Mouse (Mus musculus) adrenal gland, adult (tissue): Measurements from ENCODE around the gene Klf8.
A peak's percentile ranks its signal among the peaks of the same experiment; 100 is the strongest.
"Not testable (repeated sequence)": the region's sequence is repeated elsewhere in the genome, so short reads cannot be mapped to it uniquely, and the experiment has no call there.

Experiments
- DNase-seq, 2 experiments: peaks; one replicate each; pipeline ENCODE4 v3.0.0; 2022 to 2023; ENCODE audit warnings: low spot score in 1 of 2; ENCODE audit not compliant: inconsistent age in 2 of 2

Gene Klf8

GRCm38 (mm10) chrX:153237304-153237919 lies at the start of gene Klf8:
TSS of gene Klf8 (plus strand) at chrX:153237466.
- no peak for DNase-seq

- peak in 1 of 2 experiments; percentile 32 for DNase-seq
Measured at GRCm38 (mm10) chrX:153199185-153199584, 38.1 kb upstream of the Klf8 start.

GRCm38 (mm10) chrX:153211101-153211500 lies 26.2 kb upstream of the Klf8 start:
- DNase-seq = peak in 1 of 2 experiments; percentile 19

- no peak for DNase-seq
Measured at GRCm38 (mm10) chrX:153231240-153231639, 6.0 kb upstream of the Klf8 start.

GRCm38 (mm10) chrX:153233255-153233654 lies 4.0 kb upstream of the Klf8 start:
- DNase-seq = peak in 1 of 2 experiments; percentile 17

DNA sequence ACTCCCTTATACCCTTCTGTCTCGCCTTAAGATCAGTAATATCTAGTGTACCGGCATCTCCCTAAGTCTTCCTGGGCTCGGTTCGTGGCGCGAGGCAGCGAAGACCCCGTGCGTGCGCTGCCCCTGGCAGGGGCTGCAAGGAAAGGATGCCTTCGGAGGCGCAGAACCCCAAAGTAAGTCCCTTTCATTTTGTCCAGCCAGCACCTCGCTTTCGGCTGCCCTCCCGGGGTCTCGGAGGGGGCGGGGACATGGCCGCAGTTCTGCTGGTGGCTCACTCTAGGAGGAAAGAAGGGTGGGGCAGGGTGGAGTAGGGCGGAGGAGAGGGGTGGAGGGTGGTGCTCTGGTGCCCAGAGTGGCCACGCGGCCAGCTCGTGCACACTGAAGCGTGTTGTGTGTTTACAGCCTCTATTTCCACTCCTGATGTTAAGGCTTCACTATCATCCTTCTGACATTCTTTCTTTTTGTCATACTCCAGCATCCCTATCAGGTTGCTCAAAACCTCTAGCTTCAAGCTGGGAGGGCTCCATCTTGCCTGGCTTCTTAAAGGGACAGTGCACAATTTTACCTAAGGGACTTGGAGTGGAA lies 746 bp downstream of the Klf8 start:
- peak; percentile 3 to 50 for DNase-seq

DNA sequence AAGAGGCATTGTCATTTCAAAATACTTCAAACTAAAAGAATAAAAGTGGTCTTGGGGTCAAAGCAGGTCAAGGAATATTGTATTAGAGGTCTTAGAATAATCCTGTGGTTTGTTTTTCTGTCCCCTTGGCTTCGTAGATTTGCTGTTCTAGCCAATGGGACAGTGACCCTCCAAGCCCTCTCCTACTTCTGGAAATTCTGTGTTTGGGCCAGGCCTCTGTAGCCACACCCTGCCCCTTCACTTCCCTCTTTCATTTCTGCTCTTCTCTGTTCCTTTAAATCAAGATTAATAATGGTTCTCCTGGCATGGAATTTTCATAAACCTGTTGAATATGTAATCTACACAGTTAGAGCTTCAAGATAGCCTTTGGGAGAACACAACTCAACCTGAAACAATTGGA lies 17.0 kb downstream of the Klf8 start:
- DNase-seq = no peak

GRCm38 (mm10) chrX:153255504-153255903 lies 18.2 kb downstream of the Klf8 start:
- no peak for DNase-seq

GRCm38 (mm10) chrX:153282185-153282584 lies 44.9 kb downstream of the Klf8 start:
- DNase-seq = no peak

GRCm38 (mm10) chrX:153311356-153311755 lies 74.1 kb downstream of the Klf8 start:
- DNase-seq = no peak

- DNase-seq = no peak
Measured at GRCm38 (mm10) chrX:153323105-153323504, 85.8 kb downstream of the Klf8 start.

GRCm38 (mm10) chrX:153334140-153334539 lies 96.9 kb downstream of the Klf8 start:
- DNase-seq = not testable (repeated sequence)

GRCm38 (mm10) chrX:153359331-153360215 lies 122.3 kb downstream of the Klf8 start:
- peak; percentile 10 to 70 for DNase-seq

- DNase-seq = peak in 1 of 2 experiments; percentile 8
Measured at GRCm38 (mm10) chrX:153360216-153360590, 122.9 kb downstream of the Klf8 start.

- no peak for DNase-seq
Measured at GRCm38 (mm10) chrX:153360666-153361269, 123.5 kb downstream of the Klf8 start.

DNA sequence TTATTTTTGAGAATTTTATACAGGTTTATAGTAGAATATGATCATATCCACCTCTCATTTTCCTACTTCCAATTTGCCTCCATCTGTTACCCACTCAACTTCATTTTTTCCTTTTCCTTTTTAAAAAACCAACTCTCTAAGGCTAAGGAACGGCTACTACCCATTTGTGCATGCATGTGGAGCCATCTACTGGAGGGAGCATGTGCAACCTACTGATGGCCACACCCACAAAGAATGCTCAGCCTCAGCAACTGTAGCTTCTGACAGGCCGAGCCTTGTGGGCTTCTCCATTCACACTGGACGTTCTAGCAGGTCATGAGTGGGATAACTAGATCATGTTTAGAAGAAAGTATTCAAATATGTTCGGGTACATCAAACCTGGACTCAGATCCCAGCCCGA lies 129.5 kb downstream of the Klf8 start:
- DNase-seq = peak; percentile 22 to 65

DNA sequence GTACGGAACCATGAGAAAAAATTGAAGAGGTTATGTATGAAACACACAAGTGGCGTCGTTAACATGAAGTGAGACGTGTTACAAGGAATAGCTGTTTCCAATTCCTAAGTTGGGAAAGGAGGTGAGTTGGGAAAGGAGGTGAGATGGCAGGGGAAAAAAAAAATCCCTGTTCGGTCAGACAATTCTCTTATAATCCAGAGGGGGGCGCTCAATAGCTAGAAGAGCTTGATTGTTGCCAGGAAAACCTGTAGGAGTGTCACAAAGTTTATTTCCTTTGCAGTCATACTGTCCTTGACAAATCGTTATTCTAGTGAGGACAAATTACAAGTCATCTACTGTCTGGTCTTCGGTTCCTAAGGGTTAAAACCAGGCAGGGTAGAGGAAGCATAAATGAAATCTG lies 132.5 kb downstream of the Klf8 start:
- peak in 1 of 2 experiments; percentile 26 for DNase-seq

- DNase-seq = no peak
Measured at GRCm38 (mm10) chrX:153375105-153375504, 137.8 kb downstream of the Klf8 start.

GRCm38 (mm10) chrX:153381753-153382152 lies 144.5 kb downstream of the Klf8 start:
- DNase-seq = no peak

- peak in 1 of 2 experiments; percentile 52 for DNase-seq
Measured at GRCm38 (mm10) chrX:153389291-153389690, 152.0 kb downstream of the Klf8 start.

DNA sequence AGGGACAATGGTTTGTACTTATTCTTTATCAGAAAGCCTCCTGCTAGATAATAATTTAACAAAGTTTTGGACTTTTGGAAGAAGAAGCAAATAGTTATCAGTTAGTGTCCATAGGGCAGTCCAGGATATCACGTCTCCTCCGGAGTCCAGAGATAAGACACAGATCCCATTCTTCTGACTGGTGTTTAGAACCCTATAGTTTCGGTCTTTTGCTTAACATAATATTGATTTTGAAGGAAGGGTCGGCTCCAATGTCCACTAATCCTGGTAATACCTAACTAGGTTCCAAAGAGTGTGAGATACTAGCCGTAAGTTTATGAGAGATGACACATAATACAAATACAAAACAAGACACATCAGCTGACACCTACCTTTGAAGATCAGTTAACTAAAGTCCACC lies 179.8 kb downstream of the Klf8 start:
- DNase-seq = no peak
